Mouse (Mus musculus): Measurements from ENCODE around the gene 6430531B16Rik. TPM values are rescaled to one million over a fixed set of nuclear protein-coding genes. Genes with fewer than 3 reads are reported as not detected.

Gene 6430531B16Rik
- total and polyA plus RNA-seq, 3 experiments = 0.13 TPM; not detected in 2

DNA sequence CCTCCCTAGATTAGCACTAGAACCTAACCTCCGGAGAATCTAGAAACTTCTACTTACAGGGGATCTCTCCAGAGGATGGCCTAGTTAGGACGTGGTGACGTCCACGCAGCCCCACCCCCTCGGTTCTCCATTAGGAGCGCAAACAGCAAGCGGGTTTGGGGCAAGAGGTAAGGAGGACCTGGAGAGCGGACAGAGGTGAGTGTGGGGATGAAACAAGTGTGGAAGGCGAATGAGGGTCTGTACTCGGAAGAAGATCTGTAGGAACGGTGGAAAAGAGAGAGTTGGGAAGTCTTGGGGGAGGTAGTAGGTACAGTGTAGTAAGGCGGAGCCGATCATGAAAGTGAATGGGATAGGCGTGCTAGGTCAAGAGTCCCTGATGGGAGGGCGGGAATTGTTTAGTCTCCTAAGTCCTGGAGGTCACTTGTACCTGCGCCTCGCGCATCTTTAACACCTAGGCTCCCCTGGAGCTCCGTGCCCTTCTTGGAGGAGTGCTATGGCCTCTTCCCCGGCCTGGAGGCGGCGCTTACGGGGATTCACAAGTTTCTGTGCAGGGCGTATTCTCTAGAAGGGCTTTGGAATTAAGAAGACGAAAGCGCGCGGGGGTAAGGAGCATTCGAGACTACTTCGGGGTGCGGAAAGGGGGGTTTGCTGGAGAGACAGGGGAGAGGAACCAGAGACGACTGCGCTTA is 28.1 kb downstream of the 6430531B16Rik start (continued):
- TF ChIP-seq UBTF (IDR thresholded peaks at IDR 0.05; ENCODE audit: borderline replicate concordance, insufficient read depth, low read depth, low read length) (0 out of 2 replicates have a peak, but pooled peaks have one; percentile 35), SIN3A (IDR thresholded peaks at IDR 0.05; ENCODE audit: low read length) (peak; percentile 64), POLR2AphosphoS5 (IDR thresholded peaks at IDR 0.05; ENCODE audit: borderline replicate concordance, low read depth, low read length) (no peak)

DNA sequence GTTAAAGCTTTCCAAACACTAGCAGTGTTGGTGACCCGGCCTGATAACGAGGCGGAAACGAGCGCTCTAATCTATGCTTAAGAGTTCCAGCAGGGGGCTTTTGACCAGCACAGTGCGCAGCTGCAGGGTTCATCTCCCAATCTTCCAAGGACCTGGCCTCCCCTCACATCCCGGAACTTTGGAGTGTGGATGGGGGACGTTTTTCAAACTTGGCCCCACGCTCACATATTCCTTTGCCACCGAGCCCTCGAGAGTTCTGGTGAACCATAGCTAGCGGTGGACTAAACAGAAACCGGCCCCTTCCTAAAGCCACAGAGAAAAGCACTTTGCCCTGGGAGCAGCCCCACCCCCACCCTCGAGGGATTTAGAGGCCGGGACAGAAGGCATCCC is 28.7 kb downstream of the 6430531B16Rik start:
- no peaks in the 10 kb centered on the region for H3K27me3 ChIP-seq (ENCODE audit: control insufficient read depth in 1 of 2, insufficient read depth in 2 of 2, low read length in 2 of 2)
- no peaks in the 10 kb centered on the region for H3K79me2 ChIP-seq (ENCODE audit: control insufficient read depth, insufficient read depth, low read length, poor library complexity)
- no peak overlapping the region; the same call in 1 of the 2 replicates for H3K27ac ChIP-seq (ENCODE audit: control insufficient read depth, low read depth, low read length)
- H3K36me3 ChIP-seq (ENCODE audit: control insufficient read depth in 1 of 2, insufficient read depth in 2 of 2, low read length in 2 of 2) = peaks cover 0 to 4% of the 10 kb centered on the region in 2 experiments; a peak in 2 of 4 replicates
- TF ChIP-seq ZKSCAN1 (IDR thresholded peaks at IDR 0.05; ENCODE audit: low read depth, low read length) (no peak), POLR2A (IDR thresholded peaks at IDR 0.05; ENCODE audit: control insufficient read depth in 1 of 2, insufficient read depth in 1 of 2, low read depth in 1 of 2, low read length in 2 of 2, poor library complexity in 1 of 2) (peak in 1 of 2 experiments; percentile 49; a peak in 1 of 4 replicates), MEF2A (IDR thresholded peaks at IDR 0.05; ENCODE audit: extremely low read depth, insufficient replicate concordance, low read depth, low read length, poor library complexity, severe bottlenecking) (no peak), GATA1 (IDR thresholded peaks at IDR 0.05; ENCODE audit: low read depth, low read length) (peak; percentile 72), CTCF (IDR thresholded peaks at IDR 0.05 in 2 of 3, conservative IDR thresholded peaks at IDR 0.05 in 1 of 3; ENCODE audit: control insufficient read depth in 1 of 3, insufficient read depth in 1 of 3, low read depth in 2 of 3, low read length in 3 of 3, poor library complexity in 1 of 3, severe bottlenecking in 1 of 3) (peak; percentile 54 to 59 (median 58)), CHD2 (IDR thresholded peaks at IDR 0.05; ENCODE audit: low read length) (no peak), ELF1 (IDR thresholded peaks at IDR 0.05; ENCODE audit: low read depth, low read length) (0 out of 2 replicates have a peak, but pooled peaks have one; percentile 46), TAL1 (IDR thresholded peaks at IDR 0.05; ENCODE audit: low read length) (no peak), SMC3 (IDR thresholded peaks at IDR 0.05; ENCODE audit: low read depth, low read length) (peak; percentile 29), NRF1 (IDR thresholded peaks at IDR 0.05; ENCODE audit: insufficient read depth, low read depth, low read length, poor library complexity, severe bottlenecking) (peak; percentile 79)
- peak overlapping the region; percentile 78 for H3K9ac ChIP-seq (ENCODE audit: control insufficient read depth, low read depth, low read length, poor library complexity, severe bottlenecking)
- peak; percentile 82 for DNase-seq (ENCODE audit: low read depth, low spot score)
- H3K9me3 ChIP-seq (replicated peaks; ENCODE audit: insufficient read depth, low read length) = no peaks in the 10 kb centered on the region
- H3K4me3 ChIP-seq (ENCODE audit: control insufficient read depth in 1 of 2, insufficient read depth in 1 of 2, low read depth in 2 of 2, low read length in 2 of 2) = peak overlapping the region; percentile 83 to 90
- H3K4me1 ChIP-seq (ENCODE audit: control insufficient read depth in 1 of 2, insufficient read depth in 2 of 2, low read length in 2 of 2) = peaks cover 0 to 7% of the 10 kb centered on the region in 2 experiments; a peak in 2 of 4 replicates

DNA sequence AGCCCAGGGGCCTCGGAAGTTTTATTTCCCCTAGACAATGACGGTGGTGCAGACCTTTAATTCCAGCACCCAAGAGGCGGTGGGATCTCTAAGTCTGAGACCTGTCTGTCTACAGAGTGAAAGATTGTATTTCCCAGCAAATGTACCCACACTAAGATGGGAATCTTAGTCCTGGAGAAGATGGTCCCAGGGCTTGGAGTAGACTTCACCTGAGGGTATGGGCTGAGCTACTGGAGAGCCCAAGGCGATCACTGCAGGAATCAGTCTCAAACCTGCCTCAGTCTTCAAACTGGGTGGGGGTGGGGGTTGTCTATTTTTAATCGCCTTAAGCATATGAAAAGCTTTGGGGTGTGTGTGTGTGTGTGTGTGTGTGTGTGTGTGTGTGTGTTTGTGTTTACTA is 32.5 kb downstream of the 6430531B16Rik start:
- Histone ChIP-seq H3K27me3 (ENCODE audit: control insufficient read depth in 1 of 2, insufficient read depth in 2 of 2, low read length in 2 of 2) (no peaks in the 10 kb centered on the region), H3K9ac (ENCODE audit: control insufficient read depth, low read depth, low read length, poor library complexity, severe bottlenecking) (no peak overlapping the region), H3K4me1 (ENCODE audit: control insufficient read depth in 1 of 2, insufficient read depth in 2 of 2, low read length in 2 of 2) (peaks cover 0 to 3% of the 10 kb centered on the region in 2 experiments; a peak in 2 of 4 replicates), H3K27ac (ENCODE audit: control insufficient read depth, low read depth, low read length) (no peak overlapping the region), H3K36me3 (ENCODE audit: control insufficient read depth in 1 of 2, insufficient read depth in 2 of 2, low read length in 2 of 2) (no peaks in the 10 kb centered on the region), H3K79me2 (ENCODE audit: control insufficient read depth, insufficient read depth, low read length, poor library complexity) (no peaks in the 10 kb centered on the region), H3K9me3 (replicated peaks; ENCODE audit: insufficient read depth, low read length) (no peaks in the 10 kb centered on the region), H3K4me3 (ENCODE audit: control insufficient read depth in 1 of 2, insufficient read depth in 1 of 2, low read depth in 2 of 2, low read length in 2 of 2) (no peak overlapping the region)
- no peak for DNase-seq (ENCODE audit: low read depth, low spot score)
- TF ChIP-seq RCOR1 (IDR thresholded peaks at IDR 0.05; ENCODE audit: low read depth, low read length) = no peak
- no peak for TF ChIP-seq ZC3H11A (IDR thresholded peaks at IDR 0.05; ENCODE audit: low read depth, low read length)
- no peak for TF ChIP-seq POLR2A (IDR thresholded peaks at IDR 0.05; ENCODE audit: control insufficient read depth in 1 of 2, insufficient read depth in 1 of 2, low read depth in 1 of 2, low read length in 2 of 2, poor library complexity in 1 of 2)
- TF ChIP-seq GABPA (IDR thresholded peaks at IDR 0.05; ENCODE audit: low read depth, low read length) = no peak
- TF ChIP-seq NRF1 (IDR thresholded peaks at IDR 0.05; ENCODE audit: insufficient read depth, low read depth, low read length, poor library complexity, severe bottlenecking) = no peak
- no peak for TF ChIP-seq POLR2AphosphoS5 (IDR thresholded peaks at IDR 0.05; ENCODE audit: borderline replicate concordance, low read depth, low read length)
- TF ChIP-seq EP300 (IDR thresholded peaks at IDR 0.05; ENCODE audit: low read depth in 1 of 2, low read length in 2 of 2) = no peak
- TF ChIP-seq ZNF384 (IDR thresholded peaks at IDR 0.05; ENCODE audit: low read depth, low read length) = no peak
- no peak for TF ChIP-seq TAL1 (IDR thresholded peaks at IDR 0.05; ENCODE audit: low read length)
- TF ChIP-seq MEF2A (IDR thresholded peaks at IDR 0.05; ENCODE audit: extremely low read depth, insufficient replicate concordance, low read depth, low read length, poor library complexity, severe bottlenecking) = no peak
- no peak for TF ChIP-seq MXI1 (IDR thresholded peaks at IDR 0.05; ENCODE audit: low read depth, low read length)
- TF ChIP-seq CHD2 (IDR thresholded peaks at IDR 0.05; ENCODE audit: low read length) = no peak
- TF ChIP-seq E2F4 (IDR thresholded peaks at IDR 0.05; ENCODE audit: borderline replicate concordance, low read depth, low read length) = no peak
